ENCODE assay signal across 8 mouse cellular contexts in genomic region chr3:106722028-106722945, GRCm38 (mm10). TPM values are rescaled to one million over a fixed set of nuclear protein-coding genes. Genes with fewer than 3 reads are reported as not detected.
DNase-seq lines count a peak whose midpoint lies in the region; ATAC-seq lines count a peak whose summit lies in the region.

No protein-coding gene starts in this region.

- H3K36me3 ChIP-seq in hindbrain, embryonic 11.5 days (ENCODE audit: control insufficient read depth, insufficient read depth, low read length) = no peaks in the 10 kb centered on the region

- peak overlapping the region; percentile 60 for H3K4me2 ChIP-seq in hindbrain, embryonic 11.5 days (replicated peaks; ENCODE audit: low read depth, low read length)

- H3K4me1 ChIP-seq in hindbrain, embryonic 11.5 days (replicated peaks; ENCODE audit: control insufficient read depth, insufficient read depth, low read length) = no peaks in the 10 kb centered on the region

- DNase-seq in Muller cell, postnatal 12 days (ENCODE audit: inconsistent ontology term) = peak; percentile 94
- peak; percentile 91 for DNase-seq in cerebellum, adult 9-11 months
- peak; percentile 89 for DNase-seq in frontal cortex, adult 2 months (ENCODE audit: extremely low spot score in 1 of 2, low spot score in 1 of 2)
- DNase-seq in hindbrain, embryonic 11.5 days (ENCODE audit: low spot score) = peak; percentile 83
- DNase-seq in layer of hippocampus, postnatal 10 days (ENCODE audit: low spot score in 2 of 2) = peak; percentile 82 to 87
- DNase-seq in lung, postnatal 10 days = peak; percentile 89
- peak; percentile 81 for DNase-seq in ovary, postnatal 36 days (ENCODE audit: low spot score)
- DNase-seq in thymus, postnatal 25 days = peak; percentile 89

- peak; percentile 95 for ATAC-seq in hindbrain, embryonic 11.5 days (ENCODE audit: low FRiP score)

- WGBS in hindbrain, embryonic 11.5 days = 1% methylated on average over 33 of the region's 33 CpGs

- peak overlapping the region; percentile 62 for H3K9ac ChIP-seq in hindbrain, embryonic 11.5 days (ENCODE audit: low read depth, low read length)

- H3K9me3 ChIP-seq in hindbrain, embryonic 11.5 days (ENCODE audit: control insufficient read depth, low read length) = no peaks in the 10 kb centered on the region

- H3K27me3 ChIP-seq in hindbrain, embryonic 11.5 days (ENCODE audit: control insufficient read depth, insufficient read depth, low read length) = no peaks in the 10 kb centered on the region

- peak overlapping the region; percentile 61 for H3K4me3 ChIP-seq in hindbrain, embryonic 11.5 days (ENCODE audit: low read depth, low read length)

- peak overlapping the region; percentile 75 for H3K27ac ChIP-seq in hindbrain, embryonic 11.5 days (ENCODE audit: low read depth, low read length)

RNA-seq across cellular contexts. Expression of gene Lrif1, which starts 37.5 kb away (rescaled TPM):
- polyA plus RNA-seq in frontal cortex, adult 2 months (2012; rRNA removed) = 15.6 and 18.2 TPM in 2 replicates
- polyA plus RNA-seq in hindbrain, embryonic 11.5 days (2014; fragmentation: Nextera tagmentation; extraction: Ambion mirVana) = 19.6 and 21.8 TPM in 2 replicates
- 10 to 100 TPM; 20.5 to 21.3 TPM for total RNA-seq in layer of hippocampus, postnatal 10 days (2021)

Comparison
In these comparisons a context has a peak if more than half of its experiments do, and no peak if none do; other contexts are left out.
1. Peak in every context shown above with its lines: DNase-seq, ATAC-seq, H3K4me3 ChIP-seq and H3K27ac ChIP-seq.